Mouse (Mus musculus) embryonic facial prominence, embryonic 11.5 days (tissue): ENCODE measurements around the gene Flii. TPM values are rescaled to one million over a fixed set of nuclear protein-coding genes. Genes with fewer than 3 reads are reported as not detected.

Experiments used
- ATAC-seq: fragments of 200-750 bp; cut with Nextera tagmentation; replicated peaks from 2 replicates; pipeline ENCODE4 v1.8.0; 2017; ENCODE audit warnings: low read depth; ENCODE audit not compliant: insufficient number of reproducible peaks, low FRiP score, low TSS enrichment
- DNase-seq: peaks from one replicate; pipeline ENCODE4 v3.0.0-alpha.2; 2015; ENCODE audit warnings: low spot score
- H3K27ac ChIP-seq: fragments of 300-500 bp; sonication (generic); replicated peaks from 2 replicates; pipeline ENCODE4 v1.5.1; 2014; ENCODE audit warnings: mild to moderate bottlenecking, low read depth, low read length, control low read depth
- H3K27me3 ChIP-seq: fragments of 300-500 bp; sonication (generic); 2 replicates; pipeline ENCODE4 v1.6.1; 2014; ENCODE audit warnings: mild to moderate bottlenecking, low read length, moderate library complexity, mixed read lengths; ENCODE audit not compliant: control insufficient read depth, insufficient read depth
- H3K36me3 ChIP-seq: fragments of 300-500 bp; sonication (generic); replicated peaks from 2 replicates; pipeline ENCODE4 v1.6.1; 2014; ENCODE audit warnings: low read depth, mild to moderate bottlenecking, low read length, moderate library complexity, mixed read lengths; ENCODE audit not compliant: control insufficient read depth, insufficient read depth
- H3K4me1 ChIP-seq: fragments of 300-500 bp; sonication (generic); 2 replicates; pipeline ENCODE4 v1.6.1; 2014; ENCODE audit warnings: low read length, mixed read lengths; ENCODE audit not compliant: control insufficient read depth, insufficient read depth
- H3K4me2 ChIP-seq: fragments of 300-500 bp; sonication (generic); 2 replicates; pipeline ENCODE4 v1.6.1; 2014; ENCODE audit warnings: low read depth, mild to moderate bottlenecking, control low read depth, low read length, moderate library complexity
- H3K4me3 ChIP-seq: fragments of 300-500 bp; sonication (generic); 2 replicates; pipeline ENCODE4 v1.5.1; 2014; ENCODE audit warnings: low read depth, low read length, control low read depth
- H3K9ac ChIP-seq: fragments of 300-500 bp; sonication (generic); replicated peaks from 2 replicates; pipeline ENCODE4 v1.6.1; 2014; ENCODE audit warnings: mild to moderate bottlenecking, control low read depth, low read length
- H3K9me3 ChIP-seq: fragments of 300-500 bp; sonication (generic); replicated peaks from 2 replicates; pipeline ENCODE4 v1.6.1; 2016; ENCODE audit warnings: mild to moderate bottlenecking, low read length, inconsistent platforms, mixed read lengths; ENCODE audit not compliant: control insufficient read depth
- WGBS: fragments of 180-500 bp; shearing (Covaris S2); extraction: QIAGEN DNeasy Blood & Tissue Kit; methylation state at CpG from one replicate; pipeline ENCODE4 v1.1.7; 2014; 5-methylcytosine and 5-hydroxymethylcytosine counted together
- polyA plus RNA-seq: library from polyadenylated mRNA; unstranded; fragments of >200 nt; fragmentation: Nextera tagmentation; extraction: Ambion mirVana; gene quantifications from 2 replicates; pipeline ENCODE4 v1.2.1, GENCODE M21; 2014

Gene Flii
- polyA plus RNA-seq, 1 experiment from 2014 or later: 50.5 TPM

- Histone ChIP-seq H3K9ac (no peak overlapping the region), H3K27ac (no peak overlapping the region), H3K4me2 (no peak overlapping the region), H3K27me3 (no peaks in the 10 kb centered on the region), H3K4me1 (no peaks in the 10 kb centered on the region), H3K9me3 (no peaks in the 10 kb centered on the region), H3K36me3 (peaks cover 65% of the 10 kb centered on the region), H3K4me3 (no peak overlapping the region)
- DNase-seq: no peak
- no peak for ATAC-seq
- WGBS: 95% methylated on average over 18 of the region's 18 CpGs
Measured at GRCm38 (mm10) chr11:60712040-60712439, 15.0 kb downstream of the Flii start.

GRCm38 (mm10) chr11:60711218-60711617 lies 15.8 kb downstream of the Flii start:
- no peak for DNase-seq
- Histone ChIP-seq H3K4me2 (no peak overlapping the region), H3K9me3 (no peaks in the 10 kb centered on the region), H3K27me3 (no peaks in the 10 kb centered on the region), H3K4me1 (no peaks in the 10 kb centered on the region), H3K27ac (no peak overlapping the region), H3K9ac (no peak overlapping the region), H3K36me3 (peaks cover 70% of the 10 kb centered on the region), H3K4me3 (no peak overlapping the region)
- ATAC-seq: no peak
- WGBS: 93% methylated on average over 17 of the region's 17 CpGs

GRCm38 (mm10) chr11:60709481-60710465 lies 17.3 kb downstream of the Flii start:
- H3K4me3 ChIP-seq: no peak overlapping the region
- no peaks in the 10 kb centered on the region for H3K4me1 ChIP-seq
- 93% methylated on average over 45 of the region's 45 CpGs for WGBS
- H3K36me3 ChIP-seq: peaks cover 64% of the 10 kb centered on the region
- DNase-seq: no peak
- no peaks in the 10 kb centered on the region for H3K27me3 ChIP-seq
- no peaks in the 10 kb centered on the region for H3K9me3 ChIP-seq
- no peak overlapping the region for H3K9ac ChIP-seq
- no peak overlapping the region for H3K4me2 ChIP-seq
- ATAC-seq: no peak
- no peak overlapping the region for H3K27ac ChIP-seq

GRCm38 (mm10) chr11:60708631-60709030 lies 18.4 kb downstream of the Flii start:
- H3K27me3 ChIP-seq: no peaks in the 10 kb centered on the region
- peaks cover 59% of the 10 kb centered on the region for H3K36me3 ChIP-seq
- no peak overlapping the region for H3K9ac ChIP-seq
- H3K4me1 ChIP-seq: no peaks in the 10 kb centered on the region
- H3K27ac ChIP-seq: no peak overlapping the region
- 91% methylated on average over 10 of the region's 10 CpGs for WGBS
- no peak overlapping the region for H3K4me3 ChIP-seq
- no peaks in the 10 kb centered on the region for H3K9me3 ChIP-seq
- no peak overlapping the region for H3K4me2 ChIP-seq
- ATAC-seq (no peak), DNase-seq (no peak)

GRCm38 (mm10) chr11:60707672-60708071 lies 19.4 kb downstream of the Flii start:
- DNase-seq (no peak), ATAC-seq (no peak)
- Histone ChIP-seq H3K4me3 (no peak overlapping the region), H3K4me1 (no peaks in the 10 kb centered on the region), H3K36me3 (peaks cover 52% of the 10 kb centered on the region), H3K27ac (no peak overlapping the region), H3K4me2 (no peak overlapping the region), H3K27me3 (no peaks in the 10 kb centered on the region), H3K9ac (no peak overlapping the region), H3K9me3 (no peaks in the 10 kb centered on the region)
- WGBS: 72% methylated on average over 3 of the region's 3 CpGs

- DNase-seq (no peak), ATAC-seq (no peak)
- Histone ChIP-seq H3K4me1 (no peaks in the 10 kb centered on the region), H3K9ac (no peak overlapping the region), H3K27me3 (no peaks in the 10 kb centered on the region), H3K4me2 (no peak overlapping the region), H3K4me3 (no peak overlapping the region), H3K9me3 (no peaks in the 10 kb centered on the region), H3K27ac (no peak overlapping the region), H3K36me3 (peaks cover 44% of the 10 kb centered on the region)
- WGBS: 88% methylated on average over 14 of the region's 14 CpGs
Measured at GRCm38 (mm10) chr11:60706696-60707480, 20.2 kb downstream of the Flii start.

- H3K36me3 ChIP-seq: peaks cover 37% of the 10 kb centered on the region
- no peak overlapping the region for H3K4me3 ChIP-seq
- no peak for ATAC-seq
- 93% methylated on average over 7 of the region's 7 CpGs for WGBS
- no peaks in the 10 kb centered on the region for H3K27me3 ChIP-seq
- H3K27ac ChIP-seq: no peak overlapping the region
- H3K4me2 ChIP-seq: no peak overlapping the region
- no peaks in the 10 kb centered on the region for H3K4me1 ChIP-seq
- no peaks in the 10 kb centered on the region for H3K9me3 ChIP-seq
- DNase-seq: no peak
- H3K9ac ChIP-seq: no peak overlapping the region
Measured at GRCm38 (mm10) chr11:60706076-60706475, 21.0 kb downstream of the Flii start.

- WGBS: 93% methylated on average over 3 of the region's 3 CpGs
- no peaks in the 10 kb centered on the region for H3K27me3 ChIP-seq
- no peak overlapping the region for H3K4me3 ChIP-seq
- no peak overlapping the region for H3K9ac ChIP-seq
- ATAC-seq (no peak), DNase-seq (no peak)
- H3K4me2 ChIP-seq: no peak overlapping the region
- H3K36me3 ChIP-seq: peaks cover 35% of the 10 kb centered on the region
- H3K9me3 ChIP-seq: no peaks in the 10 kb centered on the region
- no peak overlapping the region for H3K27ac ChIP-seq
- H3K4me1 ChIP-seq: peaks cover 4% of the 10 kb centered on the region; the same call in 1 of the 2 replicates
Measured at GRCm38 (mm10) chr11:60705255-60705654, 21.8 kb downstream of the Flii start.
